Mouse (Mus musculus) cerebellum, adult 11-12 months (tissue): Measurements from ENCODE around the gene Il17a.
A peak's percentile ranks its signal among the peaks of the same experiment; 100 is the strongest.
"Not testable (repeated sequence)": the region's sequence is repeated elsewhere in the genome, so short reads cannot be mapped to it uniquely, and the experiment has no call there.

Experiments
- DNase-seq: peaks from one replicate; pipeline ENCODE4 v3.0.0; 2022

Gene Il17a

GRCm38 (mm10) chr1:20730903-20731302 is at the start of gene Il17a:
TSS of gene Il17a (plus strand) at chr1:20730905.
- no peak for DNase-seq

- no peak for DNase-seq
Measured at GRCm38 (mm10) chr1:20682849-20683248, 47.9 kb upstream of the Il17a start.

- no peak for DNase-seq
Measured at GRCm38 (mm10) chr1:20683386-20683785, 47.3 kb upstream of the Il17a start.

- no peak for DNase-seq
Measured at GRCm38 (mm10) chr1:20683853-20684252, 46.9 kb upstream of the Il17a start.

GRCm38 (mm10) chr1:20684403-20684802 is 46.3 kb upstream of the Il17a start:
- no peak for DNase-seq

- no peak for DNase-seq
Measured at GRCm38 (mm10) chr1:20685393-20685792, 45.3 kb upstream of the Il17a start.

GRCm38 (mm10) chr1:20685907-20686306 is 44.8 kb upstream of the Il17a start:
- DNase-seq, result no peak

- DNase-seq, result no peak
Measured at GRCm38 (mm10) chr1:20691336-20691735, 39.4 kb upstream of the Il17a start.

- no peak for DNase-seq
Measured at GRCm38 (mm10) chr1:20693634-20694313, 36.9 kb upstream of the Il17a start.

GRCm38 (mm10) chr1:20700011-20700410 is 30.7 kb upstream of the Il17a start:
- no peak for DNase-seq

- no peak for DNase-seq
Measured at GRCm38 (mm10) chr1:20736572-20736971, 5.9 kb downstream of the Il17a start.

- DNase-seq, result no peak
Measured at GRCm38 (mm10) chr1:20738483-20738882, 7.8 kb downstream of the Il17a start.

- DNase-seq, result no peak
Measured at GRCm38 (mm10) chr1:20740496-20740998, 9.8 kb downstream of the Il17a start.

GRCm38 (mm10) chr1:20754439-20754838 is 23.7 kb downstream of the Il17a start:
- no peak for DNase-seq

- DNase-seq, result no peak
Measured at GRCm38 (mm10) chr1:20757586-20757985, 26.9 kb downstream of the Il17a start.

GRCm38 (mm10) chr1:20759799-20760198 is 29.1 kb downstream of the Il17a start:
- peak; percentile 2 for DNase-seq

GRCm38 (mm10) chr1:20760331-20760730 is 29.6 kb downstream of the Il17a start:
- no peak for DNase-seq

GRCm38 (mm10) chr1:20761411-20761810 is 30.7 kb downstream of the Il17a start:
- DNase-seq, result no peak

GRCm38 (mm10) chr1:20766526-20766925 is 35.8 kb downstream of the Il17a start:
- DNase-seq, result no peak

GRCm38 (mm10) chr1:20774026-20774730 is 43.5 kb downstream of the Il17a start:
- DNase-seq, result not testable (repeated sequence)

- DNase-seq, result no peak
Measured at GRCm38 (mm10) chr1:20778366-20778765, 47.7 kb downstream of the Il17a start.
